Mouse (Mus musculus) c-Kit-positive CD71-positive TER-119-positive erythroid progenitor cells, embryonic 14.5 days (primary cell): Measurements from ENCODE around the gene Trim41.
"Not testable (repeated sequence)": the region's sequence is repeated elsewhere in the genome, so short reads cannot be mapped to it uniquely, and the experiment has no call there.

Source experiments
- DNase-seq: peaks from one replicate; pipeline ENCODE4 v3.0.0-alpha.2; 2013; ENCODE audit warnings: low spot score

The Trim41 gene

DNA sequence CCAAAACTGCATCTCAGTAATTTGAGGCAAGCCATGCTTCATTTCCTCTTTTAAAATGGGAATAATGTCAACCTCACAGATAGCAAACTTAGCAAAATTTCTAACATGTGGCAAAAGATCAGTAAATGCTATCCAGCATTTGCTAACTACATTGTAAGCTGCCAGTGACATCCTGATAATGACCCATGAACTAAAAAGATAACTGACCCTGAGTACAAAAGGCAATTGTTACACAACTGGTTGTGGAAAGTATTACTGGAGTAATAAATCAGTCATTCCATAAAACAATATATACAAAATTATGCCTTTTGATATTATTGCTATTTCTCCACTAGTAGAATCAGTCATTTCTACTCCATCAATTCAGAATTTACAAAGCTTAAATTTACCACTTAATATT, 3.4 kb downstream of the Trim41 start:
- no peak for DNase-seq

GRCm38 (mm10) chr11:48810142-48810541, 7.0 kb downstream of the Trim41 start:
- no peak for DNase-seq

DNA sequence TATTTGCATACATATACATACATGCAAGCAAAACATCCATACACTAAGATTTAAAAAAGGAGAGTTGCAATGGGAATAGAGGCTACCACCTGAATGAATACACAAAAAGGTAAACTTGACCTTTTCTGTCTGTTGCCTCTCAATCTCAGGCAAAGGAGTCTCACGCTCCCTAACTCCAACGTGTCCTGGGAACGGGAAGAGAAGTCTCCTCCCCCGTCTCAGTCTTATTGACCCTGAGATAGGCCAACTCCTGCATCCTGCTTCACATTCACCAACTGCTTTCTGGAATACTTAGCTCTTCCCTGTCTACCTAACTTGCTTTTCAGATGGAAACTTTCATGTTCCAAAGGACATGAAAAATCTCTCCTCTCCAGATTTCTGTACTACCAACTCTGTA, 7.7 kb downstream of the Trim41 start:
- no peak for DNase-seq

DNA sequence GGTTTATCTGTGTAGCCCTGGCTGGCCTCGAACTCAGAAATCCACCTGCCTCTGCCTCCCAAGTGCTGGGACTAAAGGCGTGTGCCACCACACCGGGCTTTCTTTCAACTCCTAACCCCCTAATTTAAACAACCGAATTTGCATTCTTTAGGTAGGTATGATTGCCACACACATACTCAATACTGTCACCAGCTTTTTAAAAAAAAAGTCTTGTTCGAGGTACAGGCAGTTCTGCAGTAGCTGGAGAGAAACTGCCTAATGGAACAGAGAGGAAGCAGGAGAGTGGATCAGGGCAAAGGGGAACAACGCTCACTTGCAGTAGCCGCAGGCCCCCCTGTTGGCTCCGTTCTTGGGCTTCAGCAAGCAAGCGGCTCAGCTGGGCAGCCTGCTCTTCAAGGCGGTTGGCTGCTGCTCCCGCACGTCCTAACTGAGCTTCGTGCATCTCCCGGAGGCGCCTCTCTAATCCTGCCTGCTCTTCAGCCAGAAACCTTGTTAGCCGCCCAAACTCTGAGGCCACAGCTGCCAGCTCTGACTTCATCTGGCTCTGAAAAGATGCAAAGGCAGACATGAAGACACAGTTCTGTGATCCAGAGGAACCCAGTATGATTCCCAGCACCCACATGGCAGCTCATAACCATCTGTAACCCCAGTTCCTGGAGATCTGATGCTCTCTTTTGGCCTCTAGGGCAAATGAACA, 8.3 kb downstream of the Trim41 start:
- DNase-seq: no peak

DNA sequence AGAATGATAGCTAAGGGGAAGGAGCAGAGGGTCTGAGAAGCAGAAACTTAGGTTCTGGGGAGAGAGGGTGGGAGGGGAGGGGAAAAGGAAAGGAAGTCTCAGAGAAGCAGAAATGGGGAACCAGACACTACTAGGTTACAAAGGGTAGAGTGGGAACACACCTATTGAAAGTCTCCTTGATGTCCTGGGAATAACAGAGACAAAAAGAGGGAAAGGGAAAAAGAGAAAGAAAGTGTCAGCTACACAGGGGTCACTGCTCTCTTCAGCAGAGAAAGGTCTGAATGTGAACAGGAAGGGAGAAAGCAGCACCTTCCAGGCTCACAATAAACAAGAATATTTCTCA, 8.9 kb downstream of the Trim41 start:
- no peak for DNase-seq

GRCm38 (mm10) chr11:48807563-48808303, 9.4 kb downstream of the Trim41 start:
- DNase-seq: no peak

DNA sequence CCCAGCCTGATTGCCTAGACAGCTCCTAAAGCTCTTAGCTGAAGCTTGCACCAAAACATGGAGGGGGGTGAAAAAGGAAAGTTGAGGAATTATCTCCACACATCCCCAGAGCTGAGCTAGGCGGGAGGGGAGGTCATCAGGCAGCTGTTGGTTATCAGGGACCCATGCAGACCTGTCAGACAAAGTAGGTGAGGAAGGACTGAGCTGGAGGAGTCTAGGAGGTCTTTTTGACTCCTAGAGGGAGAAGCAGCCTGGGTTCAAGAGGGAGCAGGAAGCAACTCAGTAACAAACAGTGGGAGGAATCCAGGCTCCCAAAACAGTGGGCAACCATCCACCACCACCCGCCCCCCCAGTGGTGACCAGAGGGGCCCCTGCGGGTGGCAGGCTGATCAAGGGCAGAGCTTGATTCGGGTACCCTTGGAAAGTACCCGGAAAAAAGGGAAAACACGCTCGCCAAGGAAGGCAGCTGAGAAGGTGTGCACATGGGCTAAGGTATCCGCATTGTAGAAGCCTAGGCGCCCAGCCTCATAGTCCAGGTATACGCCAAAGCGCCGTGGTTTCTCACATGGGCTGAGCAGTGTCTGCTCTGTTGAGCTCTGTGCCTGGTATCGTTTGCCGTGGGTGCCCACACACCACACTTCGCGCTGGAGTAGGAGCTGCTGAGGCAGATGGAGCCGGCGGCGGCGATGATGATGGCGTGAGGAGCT, 10.1 kb downstream of the Trim41 start:
- no peak for DNase-seq

- DNase-seq: no peak
Observed at GRCm38 (mm10) chr11:48804922-48805321, 12.2 kb downstream of the Trim41 start.

- DNase-seq: no peak
Observed at GRCm38 (mm10) chr11:48803988-48804387, 13.2 kb downstream of the Trim41 start.

DNA sequence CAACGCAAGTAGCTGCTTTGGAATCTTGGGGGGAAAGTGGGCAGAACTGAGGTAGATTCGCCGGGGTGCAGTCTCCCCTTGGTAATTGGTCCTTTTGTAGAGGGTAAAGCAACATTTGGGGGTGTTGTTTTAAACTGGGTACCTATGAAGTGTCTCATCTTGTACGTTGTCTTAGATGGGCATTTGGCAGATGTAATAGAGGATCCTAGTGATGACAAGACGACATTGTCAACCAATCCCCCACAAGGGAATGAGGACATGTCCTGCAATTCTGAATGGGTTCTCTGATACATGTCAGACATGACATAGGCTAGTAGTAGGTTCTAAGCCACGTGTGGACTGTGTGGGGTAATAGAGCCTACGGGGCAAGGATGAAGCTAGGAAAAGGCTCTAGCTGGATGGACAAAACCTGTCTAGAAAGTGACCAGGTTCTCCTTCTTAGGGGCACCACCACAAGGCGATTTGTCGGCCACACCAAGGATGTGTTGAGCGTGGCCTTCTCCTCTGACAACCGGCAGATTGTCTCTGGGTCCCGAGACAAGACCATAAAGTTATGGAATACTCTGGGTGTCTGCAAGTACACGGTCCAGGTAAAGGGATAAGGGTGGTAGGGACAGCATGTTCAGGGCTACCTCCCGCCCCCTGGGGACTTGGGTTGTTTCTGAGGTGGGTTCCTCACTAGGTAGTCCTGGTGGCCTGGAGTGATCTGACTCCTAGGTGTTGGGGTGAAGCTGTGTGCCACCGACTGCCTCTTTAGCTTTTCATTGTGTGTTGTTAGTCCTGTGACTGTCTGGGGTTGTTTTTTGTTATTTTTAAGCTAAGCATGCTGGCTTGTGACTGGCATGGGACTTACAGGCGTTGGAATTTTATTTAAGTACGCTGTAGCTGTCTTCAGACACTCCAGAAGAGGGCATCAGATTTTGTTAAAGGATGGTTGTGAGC, 15.1 kb downstream of the Trim41 start:
- DNase-seq: no peak

DNA sequence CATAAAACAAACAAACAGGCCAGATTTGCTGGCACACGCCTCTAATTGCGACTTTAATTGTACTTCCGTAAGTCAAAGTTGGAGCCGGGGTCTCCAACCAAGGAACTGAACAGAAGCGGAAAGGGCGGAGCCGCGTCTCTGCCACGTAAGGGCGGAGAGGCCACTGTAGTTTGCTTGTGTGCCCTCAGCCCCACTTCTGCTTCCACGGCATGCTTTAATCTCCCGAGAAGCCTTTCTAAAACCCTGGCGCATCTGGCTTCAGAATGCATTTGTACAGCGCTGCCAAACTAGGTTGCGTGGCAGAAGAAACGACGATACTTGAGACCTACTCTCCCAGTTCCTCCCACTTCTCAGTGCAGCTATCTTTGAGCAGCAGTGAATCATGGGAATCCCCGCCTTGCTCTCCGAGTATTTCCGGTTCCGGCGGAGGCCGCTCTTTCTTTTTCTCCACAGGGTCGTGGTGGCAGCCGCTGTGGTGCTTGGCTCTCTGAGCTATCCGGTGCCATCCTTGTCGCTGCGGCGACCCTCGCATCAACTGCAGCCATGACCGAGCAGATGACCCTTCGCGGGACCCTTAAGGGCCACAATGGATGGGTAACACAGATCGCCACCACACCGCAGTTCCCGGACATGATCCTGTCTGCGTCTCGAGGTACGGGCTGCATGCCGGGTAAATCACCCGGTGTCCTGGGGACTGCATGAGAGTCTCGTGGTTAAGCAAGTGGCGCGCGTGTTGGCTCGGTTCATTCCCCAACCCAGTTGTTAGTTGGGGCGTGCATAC, 17.0 kb downstream of the Trim41 start, which contains the start of gene Rack1:
Gene Rack1, plus strand, starts transcription at position 412 of the 781 bp plus-strand sequence.
- peak; percentile 86 for DNase-seq

DNA sequence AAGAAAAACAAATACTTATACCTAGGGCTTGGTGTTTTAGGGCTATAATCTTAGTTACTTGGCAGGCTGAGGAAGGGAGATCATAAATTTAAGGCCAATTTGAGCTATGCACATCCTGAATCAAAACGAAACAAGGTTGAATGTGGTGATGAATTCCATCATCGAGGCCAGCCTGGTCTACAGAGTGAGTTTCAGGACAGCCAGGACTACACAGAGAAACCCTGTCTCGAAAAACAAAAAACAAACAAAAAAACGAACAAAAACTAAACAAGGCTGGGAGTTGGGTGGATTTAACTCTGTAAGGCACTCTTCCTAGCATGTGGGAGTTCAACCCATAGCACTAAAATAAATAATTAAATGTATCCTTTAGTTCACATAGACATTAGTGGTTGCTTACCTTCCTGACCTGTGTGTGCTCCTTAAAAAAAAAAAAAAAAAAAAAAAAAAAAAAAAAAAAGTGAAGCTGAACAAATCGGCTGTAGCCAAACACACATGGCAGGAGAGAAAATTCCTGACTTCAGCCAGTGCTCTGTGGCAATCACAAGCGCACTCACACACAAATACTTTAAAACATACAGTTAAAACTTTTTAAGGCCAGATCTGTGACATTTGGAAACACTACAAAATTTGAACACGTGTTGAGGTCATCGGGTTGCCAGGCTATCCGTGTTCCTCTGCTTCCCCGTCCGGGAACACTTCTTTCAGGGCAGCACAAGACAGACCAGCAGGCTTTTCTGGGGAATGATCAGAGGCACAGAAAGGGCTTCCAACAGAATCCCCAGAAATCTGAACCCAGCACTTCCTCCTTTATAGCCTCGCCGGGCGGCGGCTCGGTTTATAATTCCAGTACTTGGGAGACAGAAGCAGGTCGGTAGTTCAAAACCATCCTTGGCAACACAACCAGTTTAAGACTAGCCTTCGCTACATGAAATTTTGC, 17.9 kb downstream of the Trim41 start:
- DNase-seq: no peak

DNA sequence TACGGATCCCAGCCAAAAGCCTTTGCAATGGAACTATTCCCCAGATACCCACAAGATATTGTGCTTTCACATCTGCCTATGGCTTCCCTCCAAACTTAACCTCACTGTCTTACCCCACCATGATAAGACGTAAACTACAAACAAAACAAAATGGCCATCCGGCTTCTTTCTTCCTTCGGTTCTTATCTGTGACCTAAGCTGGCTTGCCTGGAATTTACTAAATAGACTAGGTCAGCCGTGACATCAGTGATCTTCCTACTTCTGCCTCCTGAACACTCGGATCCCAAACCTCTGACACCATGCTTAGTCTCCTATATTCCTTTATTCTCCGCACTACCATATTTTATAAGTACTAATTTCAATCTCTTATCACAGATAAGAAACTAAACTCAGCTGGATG, 18.8 kb downstream of the Trim41 start:
- DNase-seq: no peak

DNA sequence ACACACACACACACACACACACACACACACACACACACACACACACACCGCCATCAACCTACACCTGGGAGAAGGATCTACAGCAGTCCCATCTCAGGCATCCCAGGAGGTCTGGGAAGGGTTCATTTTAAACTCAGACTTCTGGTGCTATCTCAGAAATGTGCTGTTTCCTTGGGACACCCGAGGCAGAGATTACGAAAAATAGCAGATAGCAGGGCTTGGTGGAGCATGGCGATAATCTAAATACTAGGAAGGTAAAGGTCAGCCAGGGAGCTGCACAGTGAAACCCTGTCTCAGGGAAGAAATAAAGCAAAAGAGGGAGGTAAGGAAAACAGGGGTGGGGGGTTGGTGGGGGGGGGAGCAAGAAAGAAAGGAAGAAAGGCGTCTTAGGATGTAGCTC, 19.9 kb downstream of the Trim41 start:
- no peak for DNase-seq

DNA sequence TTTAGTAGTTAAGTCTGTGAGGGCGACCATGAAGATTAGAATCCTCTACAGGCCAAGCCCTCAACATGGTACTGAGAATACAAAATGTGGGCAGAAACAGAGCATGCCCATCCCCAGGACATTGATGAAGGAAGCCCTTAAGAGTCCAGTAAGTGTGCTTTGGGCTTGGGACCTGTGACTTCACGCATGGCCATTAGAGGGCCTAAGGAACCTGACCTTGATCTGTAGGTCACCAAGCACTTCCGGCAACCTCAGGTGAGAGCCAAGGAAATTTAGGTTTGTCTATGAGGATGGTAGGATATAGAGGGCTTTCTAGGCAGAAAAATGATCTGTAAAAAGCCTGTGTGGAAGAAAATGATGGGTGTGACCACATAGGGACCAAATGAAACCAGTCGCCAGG, 20.9 kb downstream of the Trim41 start:
- DNase-seq: no peak

DNA sequence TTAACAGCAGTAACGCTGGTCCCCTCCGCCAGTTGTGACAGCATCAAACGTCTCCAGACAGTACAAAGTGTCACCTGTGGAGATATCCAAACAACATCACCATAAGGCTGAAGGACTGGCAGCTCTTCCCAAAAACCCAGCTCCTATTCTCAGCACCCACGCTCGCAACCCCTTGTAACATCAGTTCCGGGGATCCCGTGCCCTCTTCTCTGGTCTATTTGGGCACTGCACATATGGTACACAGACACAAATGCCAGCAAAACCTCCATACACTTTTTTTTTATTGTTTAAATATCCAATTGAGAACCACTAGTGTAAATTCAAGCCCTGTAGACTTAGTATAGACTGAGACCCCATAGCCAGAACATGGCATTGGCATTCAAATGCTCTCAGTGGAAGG, 21.9 kb downstream of the Trim41 start:
- no peak for DNase-seq

DNA sequence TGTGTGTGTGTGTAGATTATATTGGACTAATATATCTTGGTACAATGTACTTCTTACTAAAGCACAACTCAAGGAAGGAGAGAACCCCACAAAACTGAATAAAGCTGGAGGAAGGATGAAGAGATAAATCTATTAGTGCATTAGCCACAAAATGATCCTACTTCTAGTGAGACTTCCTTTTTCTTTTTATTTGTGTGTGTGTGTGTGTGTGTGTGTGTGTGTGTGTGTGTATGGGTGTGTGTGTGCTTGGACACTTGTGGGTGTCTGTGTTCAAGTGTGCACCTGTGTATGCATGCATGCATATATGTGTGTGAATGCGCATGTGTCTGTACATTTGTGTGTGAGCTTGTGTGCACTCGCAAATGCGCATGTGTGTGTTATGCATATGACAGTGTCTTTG, 24.0 kb downstream of the Trim41 start:
- DNase-seq: no peak

DNA sequence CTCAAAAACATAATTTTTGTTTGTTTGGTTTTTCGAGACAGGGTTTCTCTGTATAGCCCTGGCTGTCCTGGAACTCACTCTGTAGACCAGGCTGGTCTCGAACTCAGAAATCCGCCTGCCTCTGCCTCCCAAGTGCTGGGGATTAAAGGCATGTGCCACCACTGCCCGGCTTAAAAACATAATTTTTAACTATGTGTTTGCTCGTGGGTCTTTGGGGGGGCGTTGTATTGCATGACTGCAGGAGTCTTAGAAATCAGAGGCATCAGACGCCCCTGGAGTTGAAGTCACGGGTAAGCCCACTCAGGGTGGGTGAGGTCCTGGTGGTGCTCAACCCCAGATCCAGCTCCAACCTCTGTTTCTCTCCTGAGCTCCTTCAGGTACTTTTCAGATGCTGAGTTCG, 25.3 kb downstream of the Trim41 start:
- DNase-seq: not testable (repeated sequence)

- DNase-seq: no peak
Observed at GRCm38 (mm10) chr11:48790946-48791345, 26.2 kb downstream of the Trim41 start.
